Mouse (Mus musculus) hindbrain, embryonic 14.5 days (tissue): ENCODE measurements at regions not wholly inside any gene's neighbourhood (a gene's known extent, or its start where the extent isn't known, plus 50 kb on each side); places are given as distances from the start of the nearest gene placed in this dataset.
A peak's percentile ranks its signal among the peaks of the same experiment; 100 is the strongest.

ENCODE experiments used
- ATAC-seq: fragments of 200-750 bp; cut with Nextera tagmentation; 2 replicates; pipeline ENCODE4 v1.8.0; 2017; ENCODE audit warnings: moderate number of reproducible peaks, mild to moderate bottlenecking, moderate TSS enrichment, moderate library complexity; ENCODE audit not compliant: low FRiP score
- DNase-seq: peaks from one replicate; pipeline ENCODE4 v3.0.0-alpha.2; 2015; ENCODE audit warnings: low spot score
- H3K27ac ChIP-seq: fragments of 300-500 bp; sonication (generic); 2 replicates; pipeline ENCODE4 v1.5.1; 2014; ENCODE audit warnings: mild to moderate bottlenecking, moderate library complexity
- H3K27me3 ChIP-seq: fragments of 300-500 bp; sonication (generic); 2 replicates; pipeline ENCODE4 v1.6.1; 2014; ENCODE audit warnings: mild to moderate bottlenecking, low read length, mixed read lengths; ENCODE audit not compliant: control insufficient read depth, insufficient read depth
- H3K36me3 ChIP-seq: fragments of 300-500 bp; sonication (generic); replicated peaks from 2 replicates; pipeline ENCODE4 v1.6.1; 2014; ENCODE audit not compliant: control insufficient read depth, insufficient read depth
- H3K4me1 ChIP-seq: fragments of 300-500 bp; sonication (generic); replicated peaks from 2 replicates; pipeline ENCODE4 v1.6.1; 2014; ENCODE audit warnings: antibody characterized with exemption, low read length, mixed read lengths; ENCODE audit not compliant: control insufficient read depth, insufficient read depth
- H3K4me2 ChIP-seq: fragments of 300-500 bp; sonication (generic); replicated peaks from 2 replicates; pipeline ENCODE4 v1.6.1; 2014; ENCODE audit warnings: mild to moderate bottlenecking, moderate library complexity
- H3K4me3 ChIP-seq: fragments of 300-500 bp; sonication (generic); replicated peaks from 2 replicates; pipeline ENCODE4 v1.5.1; 2014; ENCODE audit warnings: mild to moderate bottlenecking, low read length
- H3K9ac ChIP-seq: fragments of 300-500 bp; sonication (generic); 2 replicates; pipeline ENCODE4 v1.6.1; 2014
- H3K9me3 ChIP-seq: fragments of 300-500 bp; sonication (generic); 2 replicates; pipeline ENCODE4 v1.6.1; 2016; ENCODE audit warnings: low read length; ENCODE audit not compliant: control insufficient read depth
- WGBS: fragments of 180-500 bp; shearing (Covaris S2); extraction: QIAGEN DNeasy Blood & Tissue Kit; methylation state at CpG from one replicate; pipeline ENCODE4 v1.1.7; 2014; 5-methylcytosine and 5-hydroxymethylcytosine counted together

DNA sequence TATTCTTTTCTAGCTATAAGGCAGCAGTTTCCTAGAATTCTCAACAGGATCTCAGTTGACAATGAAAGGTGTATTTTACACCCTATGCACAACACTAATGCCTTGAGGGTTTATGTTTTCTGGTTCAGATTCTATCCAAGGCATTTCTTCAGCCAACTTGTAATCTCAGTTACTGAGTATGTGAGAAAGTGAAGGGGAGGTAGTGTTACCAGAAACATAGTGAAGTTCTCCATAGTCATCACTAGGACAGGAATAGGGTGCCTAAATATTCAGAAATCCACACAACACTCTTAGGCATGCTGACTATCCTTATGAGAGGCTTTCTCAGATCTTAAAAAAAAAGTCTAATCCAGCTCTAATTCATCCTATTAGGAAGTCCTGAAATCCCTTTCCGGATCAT, 1228.2 kb upstream of the Cntnap5a start:
- 95% methylated on average over 1 of the region's 1 CpGs for WGBS
- DNase-seq: no peak
- H3K4me3 ChIP-seq: no peak overlapping the region
- H3K27ac ChIP-seq: no peak overlapping the region
- H3K4me2 ChIP-seq: no peak overlapping the region
- no peaks in the 10 kb centered on the region for H3K36me3 ChIP-seq
- H3K4me1 ChIP-seq: no peaks in the 10 kb centered on the region
- no peaks in the 10 kb centered on the region for H3K27me3 ChIP-seq
- no peak for ATAC-seq
- no peaks in the 10 kb centered on the region for H3K9me3 ChIP-seq
- H3K9ac ChIP-seq: no peak overlapping the region

DNA sequence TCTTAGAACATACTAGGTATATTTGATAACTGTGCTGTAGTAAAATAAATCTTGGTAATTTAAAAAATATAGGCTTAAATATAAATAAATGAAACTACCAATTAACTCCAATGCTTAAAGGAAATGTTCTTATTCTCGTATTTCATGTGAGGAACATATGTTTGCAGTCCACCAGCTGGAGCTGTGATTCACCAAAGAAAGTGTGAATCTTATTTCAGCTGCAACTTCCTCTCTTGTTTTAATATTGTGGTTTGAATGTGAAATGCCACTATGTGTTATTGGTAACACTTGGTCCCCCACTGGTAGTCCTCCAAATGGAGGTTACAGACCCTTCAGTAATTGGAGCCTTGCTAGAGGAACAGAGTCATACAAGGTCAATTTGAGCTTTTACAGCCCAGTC, 1188.1 kb upstream of the Cntnap5a start:
- ATAC-seq (no peak), DNase-seq (no peak)
- 86% methylated on average over 1 of the region's 1 CpGs for WGBS
- H3K4me1 ChIP-seq: no peaks in the 10 kb centered on the region
- no peaks in the 10 kb centered on the region for H3K36me3 ChIP-seq
- no peak overlapping the region for H3K4me3 ChIP-seq
- no peak overlapping the region for H3K9ac ChIP-seq
- H3K27me3 ChIP-seq: no peaks in the 10 kb centered on the region
- H3K4me2 ChIP-seq: no peak overlapping the region
- no peak overlapping the region for H3K27ac ChIP-seq
- no peaks in the 10 kb centered on the region for H3K9me3 ChIP-seq

DNA sequence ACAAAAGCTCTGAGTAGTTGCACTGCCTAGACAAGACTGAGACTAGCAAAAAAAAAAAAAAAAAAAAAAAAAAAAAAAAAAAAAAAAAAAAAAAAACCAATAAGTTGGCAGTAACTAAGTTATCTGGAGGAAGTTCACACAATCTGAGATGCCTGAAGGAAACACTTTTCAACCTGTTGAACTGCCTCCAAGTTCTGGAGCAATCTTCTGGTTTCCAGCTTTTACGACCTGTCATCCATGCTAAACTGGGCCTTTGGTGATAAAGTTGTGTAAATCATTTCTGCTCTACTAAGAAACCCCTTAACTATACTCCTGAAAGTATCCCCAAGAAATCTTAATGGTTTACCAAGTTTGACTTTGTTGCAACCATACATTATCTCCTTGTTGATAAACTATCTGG, 1168.8 kb upstream of the Cntnap5a start:
- Histone ChIP-seq H3K4me3 (no peak overlapping the region), H3K9me3 (no peaks in the 10 kb centered on the region), H3K27me3 (no peaks in the 10 kb centered on the region), H3K4me2 (no peak overlapping the region), H3K36me3 (no peaks in the 10 kb centered on the region), H3K4me1 (no peaks in the 10 kb centered on the region), H3K27ac (no peak overlapping the region), H3K9ac (no peak overlapping the region)
- WGBS: 96% methylated on average over 1 of the region's 1 CpGs
- DNase-seq (peak; percentile 10), ATAC-seq (no peak)

DNA sequence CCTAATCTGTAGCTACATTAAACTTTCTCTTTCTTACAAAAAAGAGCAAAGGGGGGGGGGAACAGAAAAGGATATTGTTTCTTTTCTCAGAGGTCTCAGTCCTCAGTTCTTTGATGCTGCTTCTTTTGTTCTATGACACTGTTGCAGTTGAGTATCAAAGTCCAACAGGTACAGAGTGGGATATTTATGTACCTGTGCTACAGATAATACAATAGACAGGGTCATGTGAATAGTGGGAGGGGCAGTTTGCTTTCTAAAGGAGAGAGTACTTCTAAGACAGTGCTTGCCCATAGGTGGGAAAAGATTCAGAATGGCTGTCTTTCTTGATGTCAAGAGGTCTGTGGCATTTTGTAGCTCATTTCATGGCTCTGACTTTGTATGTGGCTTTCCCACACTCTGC, 1164.7 kb upstream of the Cntnap5a start:
- Histone ChIP-seq H3K4me3 (no peak overlapping the region), H3K4me1 (no peaks in the 10 kb centered on the region), H3K4me2 (no peak overlapping the region), H3K27me3 (no peaks in the 10 kb centered on the region), H3K27ac (no peak overlapping the region), H3K9me3 (no peaks in the 10 kb centered on the region), H3K36me3 (no peaks in the 10 kb centered on the region), H3K9ac (no peak overlapping the region)
- DNase-seq (no peak), ATAC-seq (no peak)

DNA sequence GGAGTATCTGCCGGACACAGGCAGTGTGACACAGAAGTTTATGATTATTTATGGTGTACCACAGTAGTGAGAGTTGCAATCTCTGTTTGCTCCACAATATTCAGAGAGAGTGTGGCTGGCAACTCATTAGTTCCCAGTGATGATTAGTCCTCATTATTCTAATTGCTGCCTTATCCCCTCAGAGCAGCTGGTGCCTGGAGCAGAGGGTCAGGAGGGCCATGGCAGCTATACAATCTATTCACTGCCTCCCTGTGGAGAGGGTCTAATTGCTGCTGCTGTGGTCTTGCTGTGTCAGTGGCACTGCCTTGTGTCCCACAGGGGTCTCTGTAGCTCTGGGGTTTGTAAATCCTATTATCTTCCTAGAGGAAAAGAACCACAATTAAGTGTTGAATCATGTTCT, 1156.0 kb upstream of the Cntnap5a start:
- no peaks in the 10 kb centered on the region for H3K4me1 ChIP-seq
- H3K36me3 ChIP-seq: no peaks in the 10 kb centered on the region
- ATAC-seq (peak; percentile 76), DNase-seq (no peak)
- no peak overlapping the region for H3K4me3 ChIP-seq
- no peak overlapping the region for H3K27ac ChIP-seq
- H3K4me2 ChIP-seq: no peak overlapping the region
- no peak overlapping the region for H3K9ac ChIP-seq
- WGBS: 38% methylated on average over 1 of the region's 1 CpGs
- H3K9me3 ChIP-seq: no peaks in the 10 kb centered on the region
- no peaks in the 10 kb centered on the region for H3K27me3 ChIP-seq

DNA sequence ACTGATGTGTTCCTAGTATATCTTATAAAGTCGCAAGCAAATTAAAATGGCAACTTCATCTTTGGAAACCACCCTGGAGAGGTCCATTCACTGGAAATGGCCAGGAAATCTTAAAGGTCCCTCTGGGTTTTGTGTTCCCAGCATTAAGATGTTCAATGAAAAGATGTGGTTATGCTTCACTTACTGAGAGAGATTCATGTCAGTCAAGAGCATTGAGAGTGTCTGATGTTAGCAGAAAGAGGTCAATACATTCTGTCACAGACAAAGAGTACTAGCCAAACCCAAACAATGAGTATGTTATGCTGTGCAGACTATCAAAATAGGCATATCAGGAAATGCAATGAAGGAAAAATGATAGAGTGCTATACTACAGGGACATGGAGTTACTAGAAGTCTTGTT, 1150.7 kb upstream of the Cntnap5a start:
- Histone ChIP-seq H3K4me1 (no peaks in the 10 kb centered on the region), H3K9ac (no peak overlapping the region), H3K4me2 (no peak overlapping the region), H3K9me3 (no peaks in the 10 kb centered on the region), H3K36me3 (no peaks in the 10 kb centered on the region), H3K27ac (no peak overlapping the region), H3K27me3 (no peaks in the 10 kb centered on the region), H3K4me3 (no peak overlapping the region)
- ATAC-seq (no peak), DNase-seq (no peak)
- WGBS: 63% methylated on average over 1 of the region's 1 CpGs

DNA sequence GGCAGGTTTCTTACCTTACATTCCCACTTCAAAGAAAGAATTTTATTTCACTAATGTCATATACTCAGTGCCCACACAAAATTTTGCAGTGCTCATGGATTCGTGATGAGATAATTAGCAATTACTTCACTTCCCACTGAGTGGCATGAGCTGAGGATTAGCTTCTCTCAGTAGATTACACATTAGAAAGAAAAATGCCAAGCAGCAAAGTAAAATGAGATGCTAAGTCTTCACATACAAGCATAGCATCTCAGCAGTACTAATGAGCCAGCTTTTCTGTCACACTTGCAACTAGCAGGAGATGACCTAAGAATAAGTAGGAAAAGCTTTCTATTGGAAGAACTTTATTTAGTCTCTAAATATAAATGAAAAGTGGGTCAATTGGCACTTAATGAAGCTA, 1137.6 kb upstream of the Cntnap5a start:
- Histone ChIP-seq H3K4me3 (no peak overlapping the region), H3K27ac (no peak overlapping the region), H3K9me3 (no peaks in the 10 kb centered on the region), H3K27me3 (no peaks in the 10 kb centered on the region), H3K4me1 (no peaks in the 10 kb centered on the region), H3K4me2 (no peak overlapping the region), H3K36me3 (no peaks in the 10 kb centered on the region), H3K9ac (no peak overlapping the region)
- DNase-seq (no peak), ATAC-seq (no peak)
- 68% methylated on average over 1 of the region's 1 CpGs for WGBS

DNA sequence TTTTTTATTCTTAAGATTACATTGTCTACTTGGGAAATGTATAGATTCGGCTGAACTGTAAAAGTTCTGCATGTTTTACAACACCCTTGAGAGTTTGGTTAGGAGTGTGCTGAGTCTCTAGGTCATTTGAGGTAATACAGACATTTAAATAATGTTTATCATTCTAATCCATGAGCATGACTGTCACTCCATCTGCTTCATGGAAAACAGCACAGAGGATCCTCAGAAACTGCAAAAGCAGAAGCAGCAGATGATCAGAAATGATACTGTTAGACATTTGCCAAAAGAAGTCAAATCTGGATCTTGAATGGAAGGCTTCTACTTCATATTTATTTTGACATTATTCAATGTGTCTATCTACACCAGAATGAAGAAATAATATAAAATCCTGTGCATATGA, 1131.8 kb upstream of the Cntnap5a start:
- Histone ChIP-seq H3K27me3 (no peaks in the 10 kb centered on the region), H3K36me3 (no peaks in the 10 kb centered on the region), H3K4me1 (no peaks in the 10 kb centered on the region), H3K27ac (no peak overlapping the region), H3K4me2 (no peak overlapping the region), H3K9me3 (no peaks in the 10 kb centered on the region), H3K9ac (no peak overlapping the region), H3K4me3 (no peak overlapping the region)
- WGBS: 83% methylated on average over 1 of the region's 1 CpGs
- ATAC-seq (no peak), DNase-seq (no peak)

DNA sequence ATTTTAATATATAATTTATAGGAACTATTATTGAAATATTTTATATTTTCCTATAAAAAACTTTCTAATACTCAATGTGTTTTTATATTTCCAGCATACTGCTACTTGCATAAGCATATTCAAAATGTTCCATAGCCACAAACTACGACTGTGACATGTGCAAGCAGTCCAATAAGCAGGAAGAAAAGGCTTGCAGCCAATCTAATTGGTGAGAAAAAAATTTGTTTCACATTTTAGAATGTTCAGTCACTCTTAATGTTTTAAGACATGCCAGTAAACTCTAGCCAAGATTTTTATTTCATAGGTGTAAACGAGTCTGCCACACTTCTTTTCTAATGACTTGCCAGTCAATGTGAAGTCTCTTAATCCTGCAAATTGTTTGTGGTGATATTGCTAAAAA, 1130.1 kb upstream of the Cntnap5a start:
- Histone ChIP-seq H3K9me3 (no peaks in the 10 kb centered on the region), H3K4me3 (no peak overlapping the region), H3K27ac (no peak overlapping the region), H3K27me3 (no peaks in the 10 kb centered on the region), H3K4me2 (no peak overlapping the region), H3K4me1 (no peaks in the 10 kb centered on the region), H3K36me3 (no peaks in the 10 kb centered on the region), H3K9ac (no peak overlapping the region)
- WGBS: 73% methylated on average over 2 of the region's 2 CpGs
- peak; percentile 20 for DNase-seq
- no peak for ATAC-seq
